Mouse (Mus musculus): Measurements from ENCODE around the gene Lamc3. TPM values are rescaled to one million over a fixed set of nuclear protein-coding genes. Genes with fewer than 3 reads are reported as not detected.

The Lamc3 gene
- polyA plus RNA-seq, 1 experiment from 2014 or later = 6.8 TPM

DNA sequence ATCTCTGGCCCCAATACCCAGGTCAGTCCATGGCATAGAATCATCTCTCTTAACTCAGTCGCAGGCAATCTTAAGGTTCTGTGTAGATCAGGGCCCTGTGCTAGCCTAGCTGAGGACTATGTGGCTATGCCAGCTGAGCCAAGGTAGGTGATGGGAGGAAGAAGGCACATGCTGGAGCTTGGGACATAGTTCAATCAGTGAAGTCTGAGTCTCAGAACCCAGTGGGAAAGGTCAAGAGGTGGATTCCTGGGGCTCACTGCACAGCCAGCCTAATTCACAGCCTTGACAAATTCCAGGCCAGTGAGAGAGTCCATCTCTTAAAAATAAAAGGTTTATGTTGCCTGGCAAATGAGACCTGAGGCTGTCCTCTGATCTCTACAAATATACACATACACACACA, 23.3 kb upstream of the Lamc3 start:
- Histone ChIP-seq H3K9me3 (no peaks in the 10 kb centered on the region), H3K27ac (no peak overlapping the region), H3K27me3 (ENCODE audit: poor library complexity, severe bottlenecking) (peaks cover 20% of the 10 kb centered on the region), H3K36me3 (replicated peaks) (no peaks in the 10 kb centered on the region), H3K4me1 (peaks cover 34% of the 10 kb centered on the region), H3K4me3 (no peak overlapping the region)
- DNase-seq (ENCODE audit: extremely low spot score, low spot score) = no peak
- 73% methylated on average over 1 of the region's 1 CpGs for WGBS

DNA sequence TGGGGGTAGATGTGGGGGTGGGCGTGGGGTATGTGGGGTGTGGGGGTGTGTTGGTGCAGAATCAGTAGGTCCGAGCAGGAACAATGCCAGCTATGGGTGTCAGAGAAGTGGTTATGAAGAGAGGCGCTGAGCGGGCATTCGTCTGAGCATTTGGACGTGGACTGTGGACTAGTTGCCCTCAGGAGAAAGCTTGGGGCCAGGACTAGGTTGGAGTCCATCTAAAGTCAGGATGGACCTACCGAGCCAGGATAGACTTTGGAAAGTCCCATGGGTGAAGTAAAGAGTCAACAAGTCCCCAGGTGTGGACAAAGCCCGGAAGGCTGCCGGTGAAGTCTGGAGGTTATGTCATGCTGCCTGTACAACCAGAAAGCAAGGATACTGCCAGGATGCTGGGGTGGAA, 22.2 kb upstream of the Lamc3 start:
- Histone ChIP-seq H3K4me1 (peaks cover 23% of the 10 kb centered on the region), H3K9me3 (no peaks in the 10 kb centered on the region), H3K36me3 (replicated peaks) (no peaks in the 10 kb centered on the region), H3K27ac (0 out of 2 replicates have a peak overlapping the region, but pooled peaks have one; percentile 16), H3K27me3 (ENCODE audit: poor library complexity, severe bottlenecking) (peaks cover 9% of the 10 kb centered on the region), H3K4me3 (no peak overlapping the region)
- DNase-seq (ENCODE audit: extremely low spot score, low spot score) = no peak
- 94% methylated on average over 9 of the region's 9 CpGs for WGBS

DNA sequence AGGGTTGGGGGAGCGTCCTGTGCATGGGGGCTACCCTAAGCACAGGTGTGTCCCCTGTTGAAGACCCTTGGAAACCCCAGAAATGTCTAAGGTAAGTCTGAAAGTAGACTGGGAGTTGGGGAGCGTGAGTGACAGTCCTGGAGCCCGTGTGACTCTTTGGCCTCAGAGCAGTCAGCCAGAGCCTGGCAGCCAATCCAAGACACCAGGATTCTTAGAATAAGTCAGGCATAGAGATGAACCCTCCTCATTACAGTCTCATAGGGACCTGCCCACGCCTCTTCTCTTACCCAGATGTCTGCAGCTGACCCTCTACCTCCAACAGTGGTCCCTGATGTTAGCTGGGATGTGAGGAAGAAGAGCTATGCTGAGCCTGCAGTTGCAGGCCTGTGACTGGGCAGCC, 21.8 kb upstream of the Lamc3 start:
- H3K27me3 ChIP-seq (ENCODE audit: poor library complexity, severe bottlenecking) = peaks cover 4% of the 10 kb centered on the region
- WGBS = 74% methylated on average over 4 of the region's 4 CpGs
- H3K27ac ChIP-seq = 0 out of 2 replicates have a peak overlapping the region, but pooled peaks have one; percentile 16

DNA sequence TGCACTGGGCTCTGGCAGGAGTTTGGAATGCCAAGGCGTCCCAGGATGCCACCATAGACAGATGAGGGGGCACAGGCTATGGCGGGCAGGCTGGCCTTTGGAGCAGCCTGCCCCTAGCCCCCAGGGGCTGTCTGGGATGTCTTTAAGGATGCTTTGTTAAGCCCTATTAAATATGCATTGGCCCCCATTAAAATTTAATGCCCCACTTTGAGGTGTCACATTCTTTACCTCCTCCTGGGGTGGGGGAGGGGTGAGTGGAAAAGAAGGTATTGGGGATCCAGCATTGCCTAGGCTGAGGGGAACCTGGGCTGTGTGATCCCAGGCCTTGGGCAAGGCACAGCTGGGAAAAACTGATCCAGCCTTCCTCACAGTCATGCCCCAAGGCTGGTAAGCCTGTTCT, 21.3 kb upstream of the Lamc3 start:
- Histone ChIP-seq H3K9me3 (no peaks in the 10 kb centered on the region), H3K27ac (0 out of 2 replicates have a peak overlapping the region, but pooled peaks have one; percentile 16), H3K27me3 (ENCODE audit: poor library complexity, severe bottlenecking) (peaks cover 4% of the 10 kb centered on the region; the same call in 1 of the 2 replicates), H3K4me1 (peaks cover 19% of the 10 kb centered on the region), H3K4me3 (no peak overlapping the region), H3K36me3 (replicated peaks) (no peaks in the 10 kb centered on the region)
- DNase-seq (ENCODE audit: extremely low spot score, low spot score) = no peak
- 45% methylated on average over 2 of the region's 2 CpGs for WGBS

More for the DNA sequence above, 21.8 kb upstream of the Lamc3 start:
- DNase-seq (ENCODE audit: extremely low spot score, low spot score) = no peak
- Histone ChIP-seq H3K4me1 (peaks cover 19% of the 10 kb centered on the region), H3K4me3 (no peak overlapping the region), H3K9me3 (no peaks in the 10 kb centered on the region), H3K36me3 (replicated peaks) (no peaks in the 10 kb centered on the region)

DNA sequence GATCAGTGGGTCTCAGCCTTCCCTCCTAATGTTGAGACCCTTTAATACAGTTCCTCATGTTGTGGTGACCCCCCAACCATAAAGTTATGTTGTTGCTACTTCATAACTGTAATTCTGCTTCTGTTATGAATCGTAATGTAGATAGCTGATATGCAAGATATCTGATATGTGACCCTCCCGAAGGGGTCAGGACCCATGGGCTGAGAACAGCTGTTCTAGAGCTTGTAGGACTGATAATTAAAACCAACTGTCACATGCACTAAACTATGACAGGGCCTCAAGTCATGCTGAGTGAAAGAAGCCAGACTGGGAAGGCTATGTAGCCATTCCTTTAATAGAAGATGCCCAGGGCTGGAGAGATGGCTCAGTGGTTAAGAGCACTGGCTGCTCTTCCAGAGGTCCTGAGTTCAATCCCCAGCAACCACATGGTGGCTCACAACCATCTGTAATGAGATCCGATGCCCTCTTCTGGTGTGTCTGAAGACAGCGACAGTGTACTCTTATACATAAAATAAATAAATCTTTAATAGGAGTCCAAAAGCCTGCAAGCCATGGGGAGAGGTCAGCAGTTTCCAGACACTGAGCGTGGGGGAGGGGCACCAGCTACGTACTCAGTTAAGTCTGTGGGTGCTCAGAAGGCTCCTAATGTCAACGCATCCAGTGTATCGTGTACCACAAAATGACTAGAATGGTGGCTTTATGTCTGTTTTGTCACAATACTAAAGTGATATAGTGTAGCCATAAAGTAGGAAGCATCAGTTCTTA, 19.1 kb upstream of the Lamc3 start:
- no peak overlapping the region for H3K4me3 ChIP-seq
- peaks cover 16% of the 10 kb centered on the region for H3K4me1 ChIP-seq
- peaks cover 3% of the 10 kb centered on the region; the same call in 1 of the 2 replicates for H3K9me3 ChIP-seq
- no peak for DNase-seq (ENCODE audit: extremely low spot score, low spot score)
- 88% methylated on average over 8 of the region's 8 CpGs for WGBS
- no peaks in the 10 kb centered on the region for H3K36me3 ChIP-seq (replicated peaks)
- no peak overlapping the region for H3K27ac ChIP-seq
- no peaks in the 10 kb centered on the region for H3K27me3 ChIP-seq (ENCODE audit: poor library complexity, severe bottlenecking)

DNA sequence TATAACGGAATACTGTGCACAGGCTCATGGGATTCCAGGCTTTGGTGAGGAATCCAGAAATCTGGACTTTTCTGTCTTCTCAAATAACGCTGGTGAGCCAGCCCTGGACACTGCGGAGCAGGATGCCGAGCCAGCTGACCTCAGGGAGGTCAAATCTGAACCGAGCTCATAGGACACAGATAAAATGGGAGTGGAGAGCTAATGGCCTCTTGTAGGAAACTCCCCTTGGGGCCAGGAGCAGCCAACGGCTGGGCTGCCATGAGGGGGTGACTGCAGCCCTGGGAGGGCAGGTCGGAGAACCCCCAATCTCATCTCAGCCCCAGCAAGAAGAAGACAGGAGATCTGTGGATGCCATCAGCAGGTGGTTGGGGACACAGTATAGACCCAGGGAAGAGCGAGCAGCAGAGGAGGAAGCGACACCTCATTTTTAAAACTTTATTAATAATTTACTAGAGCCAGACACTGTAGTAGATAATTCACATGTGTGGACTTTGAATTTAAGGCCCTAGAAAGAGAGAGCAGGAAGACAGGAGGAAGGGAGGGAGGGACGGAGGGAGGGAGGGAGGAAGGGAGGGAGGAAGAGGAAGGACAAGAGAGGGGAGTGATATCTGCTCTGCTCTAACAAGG, 18.4 kb upstream of the Lamc3 start:
- WGBS = 84% methylated on average over 10 of the region's 10 CpGs
- no peaks in the 10 kb centered on the region for H3K36me3 ChIP-seq (replicated peaks)
- peaks cover 3% of the 10 kb centered on the region; the same call in 1 of the 2 replicates for H3K9me3 ChIP-seq
- H3K4me3 ChIP-seq = no peak overlapping the region
- no peak overlapping the region for H3K27ac ChIP-seq
- peaks cover 11% of the 10 kb centered on the region for H3K4me1 ChIP-seq
- no peak for DNase-seq (ENCODE audit: extremely low spot score, low spot score)
- no peaks in the 10 kb centered on the region for H3K27me3 ChIP-seq (ENCODE audit: poor library complexity, severe bottlenecking)

DNA sequence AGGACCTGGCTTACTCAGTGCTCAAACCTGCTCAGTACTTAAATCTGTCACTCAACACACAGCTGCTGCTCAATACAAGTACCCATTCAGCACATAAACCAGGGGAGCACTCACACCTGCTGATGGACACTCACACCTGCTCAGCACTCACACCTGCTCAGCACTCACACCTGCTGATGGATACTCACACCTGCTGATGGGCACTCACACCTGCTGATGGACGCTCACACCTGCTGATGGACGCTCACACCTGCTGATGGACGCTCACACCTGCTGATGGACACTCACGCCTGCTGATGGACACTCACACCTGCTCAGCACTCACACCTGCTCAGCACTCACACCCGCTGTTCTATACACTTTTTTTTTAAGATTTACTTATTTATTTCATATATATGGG, 17.4 kb upstream of the Lamc3 start:
- H3K27me3 ChIP-seq (ENCODE audit: poor library complexity, severe bottlenecking) = peaks cover 8% of the 10 kb centered on the region
- H3K27ac ChIP-seq = no peak overlapping the region
- no peak for DNase-seq (ENCODE audit: extremely low spot score, low spot score)
- no peaks in the 10 kb centered on the region for H3K36me3 ChIP-seq (replicated peaks)
- H3K4me3 ChIP-seq = no peak overlapping the region
- H3K9me3 ChIP-seq = peaks cover 3% of the 10 kb centered on the region; the same call in 1 of the 2 replicates
- WGBS = 95% methylated on average over 5 of the region's 5 CpGs
- peaks cover 18% of the 10 kb centered on the region for H3K4me1 ChIP-seq

DNA sequence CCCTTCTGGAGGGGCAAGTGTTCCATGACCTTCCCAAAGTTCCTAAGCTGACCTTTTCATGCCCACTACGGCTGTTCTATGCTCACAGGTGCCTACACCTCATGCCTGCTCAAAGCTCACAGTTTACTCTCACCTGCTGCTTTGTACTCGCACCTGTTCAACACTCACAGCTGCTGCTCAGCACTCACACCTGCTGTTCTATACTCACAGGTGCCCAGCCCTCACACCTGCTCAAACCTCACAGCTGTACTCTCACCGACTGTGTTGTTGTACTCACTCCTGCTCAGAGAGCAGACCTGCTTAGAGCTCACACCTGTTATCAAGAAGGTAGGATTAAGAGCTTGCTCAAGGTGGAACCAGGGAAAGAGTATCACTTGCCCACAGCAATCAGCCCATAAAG, 16.4 kb upstream of the Lamc3 start:
- DNase-seq (ENCODE audit: extremely low spot score, low spot score) = no peak
- WGBS = 68% methylated on average over 3 of the region's 3 CpGs
- Histone ChIP-seq H3K27ac (no peak overlapping the region), H3K27me3 (ENCODE audit: poor library complexity, severe bottlenecking) (peaks cover 18% of the 10 kb centered on the region), H3K4me3 (no peak overlapping the region), H3K4me1 (peaks cover 16% of the 10 kb centered on the region), H3K9me3 (peaks cover 3% of the 10 kb centered on the region; the same call in 1 of the 2 replicates), H3K36me3 (replicated peaks) (no peaks in the 10 kb centered on the region)

DNA sequence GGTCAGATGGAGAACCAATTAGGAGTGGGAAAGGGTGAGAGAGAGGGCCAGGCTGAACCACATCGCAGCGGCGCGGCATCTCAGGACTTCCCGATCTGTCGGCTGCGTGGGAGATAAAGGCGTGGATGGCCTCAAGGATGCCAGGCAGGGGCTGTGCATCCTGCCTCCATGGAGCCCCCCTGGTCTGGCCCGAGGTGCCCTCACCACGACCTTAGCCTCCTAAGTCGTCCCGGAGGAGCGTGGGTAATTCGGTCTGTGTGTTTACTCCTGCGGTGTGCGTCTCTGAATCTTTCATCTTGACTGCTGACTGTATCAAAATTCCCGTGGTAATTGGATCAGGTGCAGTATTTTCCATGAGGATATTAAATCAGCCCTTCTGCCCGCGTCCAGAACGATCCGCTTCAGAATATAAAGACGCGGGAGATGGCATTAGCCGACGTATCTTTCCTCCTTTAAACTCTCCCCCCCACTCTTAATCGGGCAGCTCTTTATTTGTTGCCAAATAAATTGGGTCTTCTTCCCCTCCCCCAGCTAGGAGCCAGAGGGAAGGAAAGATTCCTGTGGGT, 12.7 kb upstream of the Lamc3 start:
- peaks cover 52% of the 10 kb centered on the region for H3K27me3 ChIP-seq (ENCODE audit: poor library complexity, severe bottlenecking)

DNA sequence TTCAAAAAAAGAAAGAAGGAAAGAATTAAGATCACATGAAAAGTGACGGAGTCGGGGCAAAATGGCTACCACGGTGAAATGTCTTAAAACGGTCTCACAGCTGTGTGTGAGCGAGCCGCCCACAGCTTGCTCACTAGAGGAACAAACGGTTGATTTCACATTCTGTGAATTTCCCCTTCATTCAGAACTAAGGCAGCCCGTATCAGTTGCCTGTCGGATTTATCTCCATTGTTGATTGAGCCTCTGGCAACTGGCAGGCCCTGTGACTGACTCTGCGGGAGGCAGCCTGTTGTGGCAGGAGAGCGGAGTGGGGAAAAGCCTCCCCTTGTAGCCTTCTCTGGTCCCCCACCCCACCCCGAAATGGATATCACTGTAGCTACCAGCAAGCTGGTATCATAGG, 10.6 kb upstream of the Lamc3 start:
- peaks cover 36% of the 10 kb centered on the region for H3K4me1 ChIP-seq
- no peaks in the 10 kb centered on the region for H3K36me3 ChIP-seq (replicated peaks)
- peaks cover 3% of the 10 kb centered on the region; the same call in 1 of the 2 replicates for H3K9me3 ChIP-seq
- DNase-seq (ENCODE audit: extremely low spot score, low spot score) = no peak
- no peak overlapping the region; the same call in 1 of the 2 replicates for H3K4me3 ChIP-seq
- WGBS = 16% methylated on average over 12 of the region's 12 CpGs
- peaks cover 73% of the 10 kb centered on the region for H3K27me3 ChIP-seq (ENCODE audit: poor library complexity, severe bottlenecking)
- peak overlapping the region; percentile 56; the same call in 1 of the 2 replicates for H3K27ac ChIP-seq

More for the DNA sequence above, 12.7 kb upstream of the Lamc3 start:
- H3K27ac ChIP-seq = no peak overlapping the region
- H3K4me1 ChIP-seq = peaks cover 25% of the 10 kb centered on the region
- WGBS = 80% methylated on average over 26 of the region's 26 CpGs
- DNase-seq (ENCODE audit: extremely low spot score, low spot score) = no peak
- no peaks in the 10 kb centered on the region for H3K36me3 ChIP-seq (replicated peaks)
- H3K9me3 ChIP-seq = peaks cover 3% of the 10 kb centered on the region; the same call in 1 of the 2 replicates
- no peak overlapping the region for H3K4me3 ChIP-seq

DNA sequence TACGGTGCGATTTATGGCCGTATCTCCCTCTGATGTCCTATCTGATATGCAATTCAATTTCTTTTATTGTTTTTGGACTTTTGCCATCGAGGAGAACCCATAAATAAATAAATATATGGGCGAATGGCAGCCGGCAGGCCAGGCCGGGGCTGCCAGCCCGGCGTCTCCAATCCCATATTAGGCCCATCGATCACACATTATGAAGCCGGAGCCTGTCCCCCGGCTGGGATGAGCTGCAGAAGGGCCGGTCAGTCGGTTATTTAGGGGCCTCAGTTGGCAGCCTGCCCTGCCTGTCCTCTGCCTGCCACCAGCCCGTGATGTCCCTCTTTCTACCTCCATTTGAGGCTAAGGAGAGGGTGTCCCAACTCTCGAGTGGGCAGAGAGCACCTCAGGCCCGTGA, 8.5 kb upstream of the Lamc3 start:
- H3K4me1 ChIP-seq = peaks cover 51% of the 10 kb centered on the region
- H3K4me3 ChIP-seq = no peak overlapping the region
- H3K27me3 ChIP-seq (ENCODE audit: poor library complexity, severe bottlenecking) = peaks cover 95% of the 10 kb centered on the region
- no peaks in the 10 kb centered on the region for H3K9me3 ChIP-seq
- H3K36me3 ChIP-seq (replicated peaks) = no peaks in the 10 kb centered on the region
- no peak for DNase-seq (ENCODE audit: extremely low spot score, low spot score)
- H3K27ac ChIP-seq = no peak overlapping the region
- WGBS = 90% methylated on average over 17 of the region's 17 CpGs

DNA sequence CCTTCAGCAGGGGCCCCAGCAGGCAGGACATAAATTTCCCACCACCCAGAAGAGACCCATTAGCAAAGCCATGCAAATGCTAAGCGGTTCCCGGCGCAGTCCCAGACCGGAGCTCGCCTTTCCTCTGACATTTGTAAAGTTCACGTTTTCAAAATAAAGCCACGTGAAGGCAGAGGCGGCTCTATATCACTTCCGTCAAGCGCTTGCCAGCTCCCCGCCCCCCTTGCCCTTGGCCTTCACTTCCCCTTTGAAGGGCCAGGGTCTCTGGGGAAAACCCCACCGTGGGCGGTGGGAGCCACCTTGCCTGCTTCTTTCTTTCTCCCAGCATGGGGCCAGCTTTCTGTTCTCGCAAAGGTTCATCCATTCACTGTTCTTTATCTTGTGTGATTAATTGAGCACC, 6.2 kb upstream of the Lamc3 start:
- no peak for DNase-seq (ENCODE audit: extremely low spot score, low spot score)
- Histone ChIP-seq H3K27me3 (ENCODE audit: poor library complexity, severe bottlenecking) (peaks cover 97% of the 10 kb centered on the region), H3K9me3 (no peaks in the 10 kb centered on the region), H3K27ac (no peak overlapping the region), H3K4me3 (no peak overlapping the region), H3K36me3 (replicated peaks) (no peaks in the 10 kb centered on the region), H3K4me1 (peaks cover 40% of the 10 kb centered on the region)
- 7% methylated on average over 14 of the region's 14 CpGs for WGBS

DNA sequence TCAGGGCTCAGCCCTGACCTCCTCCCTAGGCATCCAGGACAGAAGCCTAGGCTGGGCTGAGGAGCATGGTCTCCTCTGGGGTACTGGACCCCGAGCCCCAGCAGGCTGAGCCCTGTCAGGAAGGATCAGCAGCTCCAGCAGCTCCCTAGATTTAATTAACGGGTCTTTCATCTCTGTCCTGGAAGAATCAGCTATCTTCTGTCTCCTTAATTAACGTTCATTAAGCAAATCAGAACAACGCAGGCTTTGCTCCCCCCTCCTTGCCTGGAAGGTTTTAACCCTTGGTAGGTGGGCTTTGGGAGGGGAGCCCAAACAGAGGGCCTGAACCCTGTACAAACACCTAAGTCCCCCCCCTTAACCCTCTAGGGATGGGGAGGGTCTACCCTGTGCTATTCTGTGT, 4.0 kb upstream of the Lamc3 start:
- peaks cover 100% of the 10 kb centered on the region for H3K27me3 ChIP-seq (ENCODE audit: poor library complexity, severe bottlenecking)
- H3K4me1 ChIP-seq = peaks cover 40% of the 10 kb centered on the region
- no peak for DNase-seq (ENCODE audit: extremely low spot score, low spot score)
- no peak overlapping the region for H3K27ac ChIP-seq
- WGBS = 10% methylated on average over 4 of the region's 4 CpGs
- no peak overlapping the region for H3K4me3 ChIP-seq
- H3K9me3 ChIP-seq = no peaks in the 10 kb centered on the region
- H3K36me3 ChIP-seq (replicated peaks) = no peaks in the 10 kb centered on the region

All from forebrain, embryonic 10.5 days (tissue).